Mouse (Mus musculus): Measurements from ENCODE around the gene Auts2. TPM values are rescaled to one million over a fixed set of nuclear protein-coding genes. Genes with fewer than 3 reads are reported as not detected.

Gene Auts2
- polyA plus RNA-seq, 1 experiment from 2014 or later: 27.3 TPM

- WGBS: 75% methylated on average over 2 of the region's 2 CpGs
- no peak overlapping the region for H3K27ac ChIP-seq (ENCODE audit: low read depth)
- no peak for TF ChIP-seq CTCF (IDR thresholded peaks at IDR 0.05; ENCODE audit: low read depth)
- H3K4me2 ChIP-seq: no peak overlapping the region
- H3K27me3 ChIP-seq (ENCODE audit: insufficient read depth, low read length): no peaks in the 10 kb centered on the region
- no peaks in the 10 kb centered on the region for H3K9me3 ChIP-seq (ENCODE audit: low read depth, low read length)
- ATAC-seq (ENCODE audit: insufficient read depth) (no peak), DNase-seq (no peak)
- H3K4me1 ChIP-seq (ENCODE audit: insufficient read depth): no peaks in the 10 kb centered on the region
- no peaks in the 10 kb centered on the region for H3K36me3 ChIP-seq (ENCODE audit: insufficient read depth)
- no peak overlapping the region for H3K4me3 ChIP-seq (ENCODE audit: low read depth, low read length)
- no peak overlapping the region for H3K9ac ChIP-seq
Measured at GRCm38 (mm10) chr5:132452381-132452780, 90.8 kb downstream of the Auts2 start.

- Histone ChIP-seq H3K27ac (ENCODE audit: low read depth) (no peak overlapping the region), H3K36me3 (ENCODE audit: insufficient read depth) (no peaks in the 10 kb centered on the region), H3K4me1 (ENCODE audit: insufficient read depth) (no peaks in the 10 kb centered on the region), H3K9me3 (ENCODE audit: low read depth, low read length) (no peaks in the 10 kb centered on the region), H3K9ac (no peak overlapping the region), H3K4me2 (no peak overlapping the region), H3K4me3 (ENCODE audit: low read depth, low read length) (no peak overlapping the region), H3K27me3 (ENCODE audit: insufficient read depth, low read length) (no peaks in the 10 kb centered on the region)
- DNase-seq: no peak
- 97% methylated on average over 3 of the region's 3 CpGs for WGBS
- no peak for ATAC-seq (ENCODE audit: insufficient read depth)
- no peak for TF ChIP-seq CTCF (IDR thresholded peaks at IDR 0.05; ENCODE audit: low read depth)
Measured at GRCm38 (mm10) chr5:132450071-132450470, 93.1 kb downstream of the Auts2 start.

GRCm38 (mm10) chr5:132448401-132449066, 94.6 kb downstream of the Auts2 start:
- 64% methylated on average over 6 of the region's 6 CpGs for WGBS

GRCm38 (mm10) chr5:132445213-132445954, 97.8 kb downstream of the Auts2 start:
- 83% methylated on average over 4 of the region's 4 CpGs for WGBS
- H3K9ac ChIP-seq: no peak overlapping the region
- no peaks in the 10 kb centered on the region for H3K9me3 ChIP-seq (ENCODE audit: low read depth, low read length)
- no peaks in the 10 kb centered on the region for H3K27me3 ChIP-seq (ENCODE audit: insufficient read depth, low read length)
- H3K4me1 ChIP-seq (ENCODE audit: insufficient read depth): no peaks in the 10 kb centered on the region
- ATAC-seq (ENCODE audit: insufficient read depth): no peak
- H3K4me2 ChIP-seq: no peak overlapping the region
- no peak overlapping the region for H3K27ac ChIP-seq (ENCODE audit: low read depth)
- DNase-seq: no peak
- no peak overlapping the region for H3K4me3 ChIP-seq (ENCODE audit: low read depth, low read length)
- H3K36me3 ChIP-seq (ENCODE audit: insufficient read depth): no peaks in the 10 kb centered on the region
- TF ChIP-seq CTCF (IDR thresholded peaks at IDR 0.05; ENCODE audit: low read depth): no peak

More at GRCm38 (mm10) chr5:132448401-132449066, 94.6 kb downstream of the Auts2 start:
- no peak for TF ChIP-seq CTCF (IDR thresholded peaks at IDR 0.05; ENCODE audit: low read depth)
- Histone ChIP-seq H3K4me1 (ENCODE audit: insufficient read depth) (no peaks in the 10 kb centered on the region), H3K4me2 (no peak overlapping the region), H3K27ac (ENCODE audit: low read depth) (no peak overlapping the region), H3K9me3 (ENCODE audit: low read depth, low read length) (no peaks in the 10 kb centered on the region), H3K27me3 (ENCODE audit: insufficient read depth, low read length) (no peaks in the 10 kb centered on the region), H3K9ac (no peak overlapping the region), H3K4me3 (ENCODE audit: low read depth, low read length) (no peak overlapping the region), H3K36me3 (ENCODE audit: insufficient read depth) (no peaks in the 10 kb centered on the region)
- ATAC-seq (ENCODE audit: insufficient read depth) (no peak), DNase-seq (no peak)

- Histone ChIP-seq H3K27me3 (ENCODE audit: insufficient read depth, low read length) (no peaks in the 10 kb centered on the region), H3K4me2 (no peak overlapping the region), H3K9me3 (ENCODE audit: low read depth, low read length) (no peaks in the 10 kb centered on the region), H3K4me3 (ENCODE audit: low read depth, low read length) (no peak overlapping the region), H3K27ac (ENCODE audit: low read depth) (no peak overlapping the region), H3K36me3 (ENCODE audit: insufficient read depth) (no peaks in the 10 kb centered on the region), H3K4me1 (ENCODE audit: insufficient read depth) (peaks cover 8% of the 10 kb centered on the region; the same call in 1 of the 2 replicates), H3K9ac (no peak overlapping the region)
- WGBS: 73% methylated on average over 4 of the region's 4 CpGs
- DNase-seq: no peak
- ATAC-seq (ENCODE audit: insufficient read depth): no peak
- TF ChIP-seq CTCF (IDR thresholded peaks at IDR 0.05; ENCODE audit: low read depth): no peak
Measured at GRCm38 (mm10) chr5:132442948-132443347, 100.2 kb downstream of the Auts2 start.

GRCm38 (mm10) chr5:132438414-132438813, 104.7 kb downstream of the Auts2 start:
- Histone ChIP-seq H3K36me3 (ENCODE audit: insufficient read depth) (no peaks in the 10 kb centered on the region), H3K27me3 (ENCODE audit: insufficient read depth, low read length) (no peaks in the 10 kb centered on the region), H3K4me1 (ENCODE audit: insufficient read depth) (peaks cover 19% of the 10 kb centered on the region), H3K9me3 (ENCODE audit: low read depth, low read length) (no peaks in the 10 kb centered on the region), H3K9ac (no peak overlapping the region), H3K27ac (ENCODE audit: low read depth) (no peak overlapping the region), H3K4me2 (no peak overlapping the region), H3K4me3 (ENCODE audit: low read depth, low read length) (no peak overlapping the region)
- 0 out of 2 replicates have a peak, but pooled peaks have one; percentile 16 for TF ChIP-seq CTCF (IDR thresholded peaks at IDR 0.05; ENCODE audit: low read depth)
- DNase-seq (peak; percentile 23), ATAC-seq (ENCODE audit: insufficient read depth) (no peak)
- 31% methylated on average over 4 of the region's 4 CpGs for WGBS

- no peak overlapping the region for H3K27ac ChIP-seq (ENCODE audit: low read depth)
- 21% methylated on average over 8 of the region's 8 CpGs for WGBS
- peak; percentile 63 for DNase-seq
- H3K4me1 ChIP-seq (ENCODE audit: insufficient read depth): peaks cover 19% of the 10 kb centered on the region
- peak; percentile 47 for TF ChIP-seq CTCF (IDR thresholded peaks at IDR 0.05; ENCODE audit: low read depth)
- H3K9me3 ChIP-seq (ENCODE audit: low read depth, low read length): no peaks in the 10 kb centered on the region
- no peak overlapping the region for H3K9ac ChIP-seq
- ATAC-seq (ENCODE audit: insufficient read depth): peak; percentile 62; the same call in 1 of the 2 replicates
- no peaks in the 10 kb centered on the region for H3K36me3 ChIP-seq (ENCODE audit: insufficient read depth)
- H3K4me3 ChIP-seq (ENCODE audit: low read depth, low read length): no peak overlapping the region
- H3K27me3 ChIP-seq (ENCODE audit: insufficient read depth, low read length): no peaks in the 10 kb centered on the region
- no peak overlapping the region for H3K4me2 ChIP-seq
Measured at GRCm38 (mm10) chr5:132437994-132438393, 105.2 kb downstream of the Auts2 start.
